Mouse (Mus musculus): Measurements from ENCODE around the gene Rnf2. TPM values are rescaled to one million over a fixed set of nuclear protein-coding genes. Genes with fewer than 3 reads are reported as not detected.

The Rnf2 gene
- polyA plus RNA-seq, 2 experiments: 106 to 108 TPM

DNA sequence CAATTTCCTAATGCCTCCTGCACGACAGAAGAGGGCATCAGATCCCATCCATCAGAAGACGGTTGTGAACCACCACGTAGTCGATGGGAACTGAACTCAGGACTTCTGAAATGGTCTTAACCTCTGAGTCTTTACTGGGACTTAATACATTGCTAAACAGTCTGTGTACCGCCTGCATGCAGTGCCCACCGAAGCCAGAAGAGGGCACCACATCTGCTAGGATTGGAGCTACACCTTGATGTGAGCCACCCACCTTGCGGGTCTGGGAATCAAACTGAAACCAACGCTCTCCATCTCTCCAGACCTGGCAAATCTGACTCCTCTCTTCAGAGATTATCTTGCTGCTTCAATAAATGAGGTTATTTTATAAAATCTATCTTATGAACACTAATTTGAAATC lies 3.7 kb downstream of the Rnf2 start:
- H3K9me3 ChIP-seq (ENCODE audit: control insufficient read depth, low read length): no peaks in the 10 kb centered on the region

GRCm38 (mm10) chr1:151495635-151496285 lies 5.0 kb downstream of the Rnf2 start:
- 93% methylated on average over 2 of the region's 2 CpGs for WGBS
- no peaks in the 10 kb centered on the region for H3K27me3 ChIP-seq (ENCODE audit: control insufficient read depth, insufficient read depth, low read length)
- no peak overlapping the region for H3K27ac ChIP-seq (replicated peaks; ENCODE audit: low read depth, low read length)
- H3K4me1 ChIP-seq (ENCODE audit: control insufficient read depth, insufficient read depth, low read length): peaks cover 26% of the 10 kb centered on the region
- ATAC-seq (ENCODE audit: low FRiP score, low read depth) (no peak), DNase-seq (ENCODE audit: low spot score) (no peak)
- no peak overlapping the region for H3K9ac ChIP-seq (ENCODE audit: low read depth, low read length, severe bottlenecking)
- no peak overlapping the region for H3K4me2 ChIP-seq (replicated peaks; ENCODE audit: low read depth, low read length, severe bottlenecking)
- H3K9me3 ChIP-seq (ENCODE audit: control insufficient read depth, low read length): no peaks in the 10 kb centered on the region
- TF ChIP-seq POLR2A (IDR thresholded peaks at IDR 0.05; ENCODE audit: borderline replicate concordance, extremely low read depth, insufficient read depth, insufficient read length): no peak
- no peaks in the 10 kb centered on the region for H3K36me3 ChIP-seq (ENCODE audit: control insufficient read depth, insufficient read depth, low read length)
- H3K4me3 ChIP-seq (replicated peaks; ENCODE audit: low read length): no peak overlapping the region

More for the DNA sequence above, 3.7 kb downstream of the Rnf2 start:
- Histone ChIP-seq H3K36me3 (ENCODE audit: control insufficient read depth, insufficient read depth, low read length) (no peaks in the 10 kb centered on the region), H3K4me3 (replicated peaks; ENCODE audit: low read length) (no peak overlapping the region), H3K9ac (ENCODE audit: low read depth, low read length, severe bottlenecking) (no peak overlapping the region), H3K27ac (replicated peaks; ENCODE audit: low read depth, low read length) (no peak overlapping the region), H3K4me1 (ENCODE audit: control insufficient read depth, insufficient read depth, low read length) (peaks cover 23% of the 10 kb centered on the region), H3K27me3 (ENCODE audit: control insufficient read depth, insufficient read depth, low read length) (no peaks in the 10 kb centered on the region), H3K4me2 (replicated peaks; ENCODE audit: low read depth, low read length, severe bottlenecking) (no peak overlapping the region)
- no peak for DNase-seq (ENCODE audit: low spot score)
- ATAC-seq (ENCODE audit: low FRiP score, low read depth): no peak
- 85% methylated on average over 8 of the region's 8 CpGs for WGBS
- no peak for TF ChIP-seq POLR2A (IDR thresholded peaks at IDR 0.05; ENCODE audit: borderline replicate concordance, extremely low read depth, insufficient read depth, insufficient read length)

GRCm38 (mm10) chr1:151494711-151495110 lies 6.0 kb downstream of the Rnf2 start:
- Histone ChIP-seq H3K9me3 (ENCODE audit: control insufficient read depth, low read length) (no peaks in the 10 kb centered on the region), H3K27ac (replicated peaks; ENCODE audit: low read depth, low read length) (no peak overlapping the region), H3K4me1 (ENCODE audit: control insufficient read depth, insufficient read depth, low read length) (peaks cover 26% of the 10 kb centered on the region), H3K36me3 (ENCODE audit: control insufficient read depth, insufficient read depth, low read length) (no peaks in the 10 kb centered on the region), H3K4me2 (replicated peaks; ENCODE audit: low read depth, low read length, severe bottlenecking) (no peak overlapping the region), H3K27me3 (ENCODE audit: control insufficient read depth, insufficient read depth, low read length) (no peaks in the 10 kb centered on the region), H3K9ac (ENCODE audit: low read depth, low read length, severe bottlenecking) (no peak overlapping the region), H3K4me3 (replicated peaks; ENCODE audit: low read length) (no peak overlapping the region)
- no peak for DNase-seq (ENCODE audit: low spot score)
- WGBS: 68% methylated on average over 6 of the region's 6 CpGs
- no peak for ATAC-seq (ENCODE audit: low FRiP score, low read depth)
- no peak for TF ChIP-seq POLR2A (IDR thresholded peaks at IDR 0.05; ENCODE audit: borderline replicate concordance, extremely low read depth, insufficient read depth, insufficient read length)

GRCm38 (mm10) chr1:151493826-151494225 lies 6.9 kb downstream of the Rnf2 start:
- no peaks in the 10 kb centered on the region for H3K36me3 ChIP-seq (ENCODE audit: control insufficient read depth, insufficient read depth, low read length)
- H3K9ac ChIP-seq (ENCODE audit: low read depth, low read length, severe bottlenecking): no peak overlapping the region
- H3K27me3 ChIP-seq (ENCODE audit: control insufficient read depth, insufficient read depth, low read length): no peaks in the 10 kb centered on the region
- ATAC-seq (ENCODE audit: low FRiP score, low read depth) (no peak), DNase-seq (ENCODE audit: low spot score) (no peak)
- TF ChIP-seq POLR2A (IDR thresholded peaks at IDR 0.05; ENCODE audit: borderline replicate concordance, extremely low read depth, insufficient read depth, insufficient read length): no peak
- peaks cover 22% of the 10 kb centered on the region for H3K4me1 ChIP-seq (ENCODE audit: control insufficient read depth, insufficient read depth, low read length)
- no peak overlapping the region for H3K4me2 ChIP-seq (replicated peaks; ENCODE audit: low read depth, low read length, severe bottlenecking)
- H3K4me3 ChIP-seq (replicated peaks; ENCODE audit: low read length): no peak overlapping the region
- no peak overlapping the region for H3K27ac ChIP-seq (replicated peaks; ENCODE audit: low read depth, low read length)
- no peaks in the 10 kb centered on the region for H3K9me3 ChIP-seq (ENCODE audit: control insufficient read depth, low read length)

- ATAC-seq (ENCODE audit: low FRiP score, low read depth) (no peak), DNase-seq (ENCODE audit: low spot score) (no peak)
- Histone ChIP-seq H3K9ac (ENCODE audit: low read depth, low read length, severe bottlenecking) (no peak overlapping the region), H3K4me1 (ENCODE audit: control insufficient read depth, insufficient read depth, low read length) (peaks cover 15% of the 10 kb centered on the region), H3K9me3 (ENCODE audit: control insufficient read depth, low read length) (no peaks in the 10 kb centered on the region), H3K4me2 (replicated peaks; ENCODE audit: low read depth, low read length, severe bottlenecking) (no peak overlapping the region), H3K27ac (replicated peaks; ENCODE audit: low read depth, low read length) (no peak overlapping the region), H3K36me3 (ENCODE audit: control insufficient read depth, insufficient read depth, low read length) (no peaks in the 10 kb centered on the region), H3K27me3 (ENCODE audit: control insufficient read depth, insufficient read depth, low read length) (no peaks in the 10 kb centered on the region), H3K4me3 (replicated peaks; ENCODE audit: low read length) (no peak overlapping the region)
- no peak for TF ChIP-seq POLR2A (IDR thresholded peaks at IDR 0.05; ENCODE audit: borderline replicate concordance, extremely low read depth, insufficient read depth, insufficient read length)
- 53% methylated on average over 1 of the region's 1 CpGs for WGBS
These were observed 8.3 kb downstream of the Rnf2 start for GRCm38 (mm10) chr1:151492419-151492818.

All from limb, embryonic 14.5 days (tissue).